Mouse (Mus musculus): ENCODE data around the gene Tppp2.
"Not testable (repeated sequence)": the region's sequence is repeated elsewhere in the genome, so short reads cannot be mapped to it uniquely, and the experiment has no call there.

Gene Tppp2

GRCm38 (mm10) chr14:51912391-51913061, 5.7 kb upstream of the Tppp2 start:
- no peak for DNase-seq

- peak; percentile 78 to 82 for DNase-seq
These were observed 4.9 kb upstream of the Tppp2 start for GRCm38 (mm10) chr14:51913062-51913959.

GRCm38 (mm10) chr14:51913960-51914762, 4.1 kb upstream of the Tppp2 start, which contains the start of gene Ndrg2:
TSS of gene Ndrg2 (minus strand) at chr14:51914158.
- DNase-seq = peak; percentile 76 to 85

- no peak for DNase-seq
These were observed 3.2 kb upstream of the Tppp2 start for GRCm38 (mm10) chr14:51915030-51915429.

DNA sequence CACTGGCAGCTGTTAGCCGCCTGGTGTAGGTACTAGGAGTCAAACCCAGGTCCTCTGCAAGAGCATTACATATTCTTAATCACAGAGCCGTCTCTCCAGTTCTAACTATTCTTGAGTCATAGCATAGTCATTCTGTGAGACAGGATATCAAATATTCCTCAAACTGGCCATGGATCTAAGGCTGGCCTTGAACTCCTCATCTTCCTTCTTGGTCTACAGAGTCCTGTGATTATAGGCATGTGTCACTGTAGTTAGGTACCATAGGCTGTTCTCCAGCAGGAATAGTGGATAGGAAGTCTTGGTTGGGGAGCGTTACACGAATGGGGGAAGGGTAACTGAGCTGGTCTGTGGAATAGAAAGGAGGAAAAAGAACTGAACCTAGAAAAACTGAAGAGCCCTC, 1.7 kb upstream of the Tppp2 start:
- no peak for DNase-seq

DNA sequence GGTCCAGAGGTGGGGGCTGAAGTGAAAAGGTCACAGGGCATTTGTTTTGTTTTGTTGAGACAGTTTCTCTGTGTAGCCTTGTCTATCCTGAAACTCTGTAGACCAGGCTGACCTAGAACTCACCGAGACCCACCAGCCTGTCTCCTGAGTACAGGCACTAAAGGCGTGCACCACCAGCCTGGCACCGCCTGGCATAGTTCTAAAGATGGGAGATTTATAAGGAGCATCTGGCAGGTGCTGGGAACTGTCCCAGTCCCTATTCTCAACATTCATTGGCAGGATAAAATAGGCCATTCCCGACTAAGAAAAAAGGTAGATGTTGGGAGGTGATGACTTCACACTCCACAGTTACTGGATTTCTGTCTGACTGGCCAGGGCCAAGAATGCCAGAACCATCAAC, 741 bp downstream of the Tppp2 start:
- no peak for DNase-seq

DNA sequence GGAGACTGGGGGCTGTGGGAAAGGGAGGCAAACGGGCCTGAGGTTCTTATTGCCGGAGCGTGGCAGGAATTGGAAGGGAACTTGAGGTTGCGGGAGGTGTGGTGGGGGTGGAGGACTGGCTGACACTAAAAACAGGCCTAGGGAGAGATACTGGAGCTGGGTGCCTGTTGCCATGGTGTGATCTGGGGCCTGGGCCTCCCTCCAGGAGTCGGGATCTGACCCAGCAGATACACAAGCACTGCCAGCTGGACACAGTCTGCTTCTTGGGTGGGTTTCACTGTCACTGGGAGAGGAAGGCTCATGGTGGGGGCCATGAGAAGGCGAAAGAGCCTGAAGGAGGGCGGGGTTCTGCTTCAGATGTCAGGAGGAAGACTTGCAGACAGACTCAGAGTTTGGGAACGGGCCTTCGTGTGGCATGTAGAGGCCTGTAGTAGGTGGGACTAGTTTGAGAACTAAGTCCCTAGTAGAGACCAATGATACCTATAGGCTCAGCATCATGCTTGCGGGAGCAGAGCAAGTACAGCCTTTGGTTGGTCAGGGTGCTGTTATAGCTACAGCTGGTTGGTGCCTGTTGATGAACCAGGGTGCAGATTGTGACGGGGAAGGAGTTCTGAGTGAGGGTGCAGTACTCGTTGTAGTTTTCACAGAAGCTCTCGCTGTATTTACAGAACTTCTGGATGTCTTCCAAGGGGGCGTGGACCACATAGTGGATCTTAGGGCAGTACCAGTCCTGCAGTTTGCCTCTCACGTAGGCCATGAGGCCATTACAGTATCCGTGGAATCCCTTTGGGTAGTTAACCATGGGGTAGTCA, 3.7 kb downstream of the Tppp2 start:
- DNase-seq = peak; percentile 56 to 73

DNA sequence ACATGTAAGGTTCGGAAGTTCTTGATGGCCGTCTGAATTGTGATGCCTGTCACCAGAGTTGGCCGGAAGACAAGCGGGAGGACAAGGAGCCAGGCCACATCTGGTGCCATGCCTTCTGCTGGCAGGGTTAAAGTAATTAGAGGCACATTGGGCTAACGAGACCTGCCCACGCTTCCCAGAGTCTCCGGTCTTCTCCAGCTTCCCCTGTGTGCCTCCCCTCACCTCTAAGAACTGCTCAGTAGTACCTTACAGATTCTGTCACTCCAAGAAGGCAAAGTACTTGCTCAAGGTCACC, 4.3 kb downstream of the Tppp2 start, which contains the start of gene Rnase13:
TSS of gene Rnase13 (minus strand) at position 203 of the 295 bp plus-strand sequence.
- DNase-seq = peak in 1 of 2 experiments; percentile 67

DNA sequence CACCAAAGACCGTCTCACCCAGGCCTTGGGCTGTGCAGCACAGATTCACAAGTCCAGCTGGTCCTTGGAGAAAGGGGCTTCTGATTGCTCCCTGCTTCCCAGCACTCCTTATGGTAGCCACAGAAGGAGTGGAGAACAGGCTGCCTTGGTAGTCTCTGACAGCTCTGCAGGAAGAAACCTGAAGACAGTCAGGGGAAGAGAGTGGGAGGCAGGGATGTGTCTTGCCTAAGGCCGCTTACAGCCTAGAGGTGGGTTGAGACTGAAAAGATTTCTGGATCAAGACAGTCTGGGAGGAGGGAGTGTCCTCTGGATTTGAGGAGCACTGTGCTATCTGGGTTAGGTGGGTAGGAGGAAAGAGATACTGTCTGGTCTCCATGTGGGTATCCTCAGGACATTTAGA, 4.7 kb downstream of the Tppp2 start:
- no peak for DNase-seq

GRCm38 (mm10) chr14:51923492-51923891, 5.3 kb downstream of the Tppp2 start:
- DNase-seq = no peak

GRCm38 (mm10) chr14:51926930-51927329, 8.7 kb downstream of the Tppp2 start:
- DNase-seq = not testable (repeated sequence)

DNA sequence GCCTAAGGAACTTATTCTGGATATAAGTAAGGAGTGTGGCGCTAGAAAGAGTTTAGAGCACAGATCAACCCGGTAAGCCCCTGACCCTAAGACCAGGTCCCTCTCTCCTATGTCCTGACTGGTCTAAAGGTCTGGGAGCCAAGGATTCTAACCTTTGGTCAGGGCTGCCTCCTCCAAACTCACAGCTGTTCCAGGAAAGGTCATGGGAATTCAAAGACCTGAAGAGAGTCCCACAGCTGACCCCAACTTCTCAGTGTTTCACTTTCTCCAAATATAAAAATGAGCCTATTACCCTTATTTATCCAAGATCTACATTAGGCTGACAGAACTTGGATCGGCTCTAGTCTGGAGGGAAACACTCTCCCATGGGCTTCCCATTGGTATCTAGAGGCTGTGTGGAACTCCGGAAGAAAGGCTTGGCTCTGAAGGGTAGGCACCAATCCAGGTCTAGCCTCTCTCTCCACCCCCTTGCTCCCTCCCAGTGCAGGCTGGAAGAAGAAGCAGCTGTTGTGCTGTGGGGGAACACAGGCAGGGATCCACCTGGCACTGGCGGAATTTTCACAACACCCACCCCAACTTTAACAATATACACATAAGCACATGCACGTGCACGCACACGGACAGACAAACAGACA, 11.2 kb downstream of the Tppp2 start:
- DNase-seq = peak; percentile 66

GRCm38 (mm10) chr14:51929968-51930367, 11.7 kb downstream of the Tppp2 start:
- no peak for DNase-seq

DNA sequence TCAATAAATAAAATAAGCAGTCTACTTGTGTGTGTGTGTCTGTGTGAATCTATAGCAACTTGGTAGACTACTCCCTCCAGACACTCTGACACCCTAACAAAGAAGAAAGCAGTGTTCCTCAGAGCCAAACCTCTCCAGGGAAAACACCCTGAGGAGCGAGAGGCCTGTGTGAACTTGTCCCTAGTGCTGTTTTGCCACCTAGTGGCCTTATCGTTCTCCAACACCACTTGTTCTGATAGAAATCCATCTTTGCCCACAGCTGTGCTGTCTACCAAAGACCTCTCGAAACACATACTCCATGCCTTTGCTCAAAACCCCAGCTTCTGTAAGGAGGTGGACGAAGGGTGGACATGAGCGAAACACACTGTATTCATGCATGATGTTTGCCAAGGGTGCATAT, 12.6 kb downstream of the Tppp2 start:
- peak; percentile 72 to 73 for DNase-seq

DNA sequence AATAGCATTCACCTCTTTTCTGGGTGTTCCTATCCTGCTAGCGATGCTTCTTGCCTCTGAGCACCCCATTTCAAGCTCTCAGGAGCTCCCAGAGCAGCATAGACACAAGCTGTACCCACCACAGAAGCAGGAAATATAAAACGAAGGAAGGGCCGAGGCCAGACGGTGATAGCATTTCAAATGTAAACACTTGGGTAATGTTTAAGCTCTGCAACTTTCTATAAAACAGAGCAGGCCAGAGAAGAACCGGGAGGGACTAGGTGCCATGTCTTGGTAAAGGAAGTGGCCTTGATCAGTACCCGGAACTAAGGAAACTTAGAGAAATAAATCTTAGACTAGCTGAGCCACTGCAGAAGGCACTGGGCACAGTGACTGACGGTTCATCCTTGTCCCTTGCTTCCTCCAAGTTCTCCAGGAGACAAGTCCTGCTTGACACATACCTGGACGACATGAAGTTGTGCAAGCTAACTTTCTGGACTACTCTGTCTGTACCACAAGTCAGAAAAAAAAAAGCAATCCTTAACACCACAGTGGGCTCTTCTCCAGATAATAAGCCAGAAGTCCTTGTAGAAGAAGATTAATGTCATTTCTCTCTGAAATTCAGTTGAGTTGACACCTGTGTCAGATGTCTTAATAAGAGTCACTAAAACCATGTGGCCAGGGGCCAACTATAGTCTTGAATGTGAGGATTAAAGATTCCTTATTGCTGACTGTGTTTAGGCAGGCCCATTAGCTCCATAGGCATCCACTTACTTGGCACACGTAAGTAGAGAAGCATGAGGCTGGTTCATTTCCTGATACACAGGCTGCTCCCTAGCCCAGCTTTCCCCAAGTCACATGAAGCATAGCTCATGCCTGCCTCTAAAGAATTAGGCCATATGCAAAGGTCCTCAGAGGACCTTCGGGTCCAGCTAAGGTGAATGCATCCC, 14.1 kb downstream of the Tppp2 start:
- DNase-seq = no peak

GRCm38 (mm10) chr14:51939005-51939404, 20.8 kb downstream of the Tppp2 start:
- DNase-seq = no peak

- DNase-seq = no peak
These were observed 22.8 kb downstream of the Tppp2 start for GRCm38 (mm10) chr14:51940944-51941560.

GRCm38 (mm10) chr14:51941577-51941976, 23.4 kb downstream of the Tppp2 start:
- no peak for DNase-seq

- no peak for DNase-seq
These were observed 24.0 kb downstream of the Tppp2 start for GRCm38 (mm10) chr14:51942236-51942635.

DNA sequence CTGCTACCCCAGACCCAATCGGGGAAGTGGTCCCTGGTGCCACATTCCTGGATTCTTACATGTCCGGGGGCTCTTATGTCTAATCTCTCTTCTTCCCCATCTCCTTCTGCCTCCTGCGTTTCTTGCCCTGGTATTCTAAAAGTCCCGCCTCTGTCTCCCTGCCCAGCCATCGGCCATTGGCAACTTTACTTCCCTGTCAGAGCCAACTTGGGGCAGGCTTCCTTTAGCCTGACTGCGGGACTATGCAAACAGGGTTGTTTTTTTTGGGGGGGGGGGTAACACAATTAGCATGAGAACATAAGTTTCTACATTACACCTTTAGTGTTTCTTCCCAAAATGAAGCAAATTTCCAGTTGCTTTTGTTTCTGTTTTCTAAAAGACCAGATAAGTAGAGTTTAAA, 25.1 kb downstream of the Tppp2 start:
- DNase-seq = no peak
